Mouse (Mus musculus): ENCODE data around the gene Methig1. TPM values are rescaled to one million over a fixed set of nuclear protein-coding genes. Genes with fewer than 3 reads are reported as not detected.

The Methig1 gene
- total and polyA plus RNA-seq, 3 experiments: not detected

DNA sequence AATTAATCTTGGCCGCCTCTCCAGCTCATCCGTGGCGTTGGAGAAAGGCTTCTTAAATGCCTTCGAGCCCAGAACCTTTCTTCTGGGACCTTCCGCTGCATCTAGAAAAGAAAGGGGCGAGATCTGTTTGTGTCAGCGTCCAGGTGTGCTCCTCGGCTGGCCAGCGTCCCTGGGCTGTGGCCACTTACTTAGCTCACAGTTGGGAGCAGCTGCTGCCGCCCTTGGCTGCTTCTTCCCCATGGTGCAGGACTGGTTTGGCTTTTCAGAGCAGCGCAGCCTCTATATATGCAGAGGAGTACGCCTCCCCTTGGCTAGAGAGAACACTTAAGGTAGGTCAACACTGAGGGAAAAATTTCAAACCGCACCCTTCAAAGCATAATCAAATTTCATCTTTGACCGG lies 71.0 kb downstream of the Methig1 start:
- peaks cover 0 to 2% of the 10 kb centered on the region in 2 experiments for H3K36me3 ChIP-seq (replicated peaks in 1 of 2; ENCODE audit: control insufficient read depth in 1 of 2, insufficient read depth in 1 of 2, low read length in 1 of 2)
- dilution Hi-C loops (cut with MboI; ENCODE audit: extremely low pct_ligation_motif_present, extremely low pct_unique_long_range_greater_than_20kb, low sequenced_read_pairs): no loop called here
- in situ Hi-C loops (cut with MboI; ENCODE audit: low pct_ligation_motif_present, low pct_unique_long_range_greater_than_20kb, low sequenced_read_pairs): no loop called here
- H3K4me1 ChIP-seq (ENCODE audit: control insufficient read depth in 1 of 2, insufficient read depth in 2 of 2): peaks cover 3 to 31% of the 10 kb centered on the region in 2 experiments; a peak in 3 of 4 replicates
- H3K27ac ChIP-seq (ENCODE audit: insufficient read depth, low read depth): no peak overlapping the region
- no peaks in the 10 kb centered on the region for H3K79me2 ChIP-seq (replicated peaks; ENCODE audit: control insufficient read depth, extremely low read depth, insufficient read depth, poor library complexity, severe bottlenecking)
- no peak for DNase-seq (ENCODE audit: extremely low read depth)
- H3K9ac ChIP-seq (ENCODE audit: insufficient read depth, low read depth): no peak overlapping the region
- peak overlapping the region; percentile 98 for H3K4me2 ChIP-seq (ENCODE audit: insufficient read depth, low read depth, poor library complexity, severe bottlenecking)
- TF ChIP-seq CTCF (conservative IDR thresholded peaks at IDR 0.05 in 1 of 2, IDR thresholded peaks at IDR 0.05 in 1 of 2; ENCODE audit: low read depth in 2 of 2, low read length in 2 of 2) (peak in 1 of 2 experiments; percentile 16; a peak in 2 of 4 replicates), POLR2AphosphoS2 (IDR thresholded peaks at IDR 0.05; ENCODE audit: low read depth, low read length) (no peak), HCFC1 (IDR thresholded peaks at IDR 0.05; ENCODE audit: low read depth, low read length) (no peak), ZNF384 (IDR thresholded peaks at IDR 0.05; ENCODE audit: low read depth, low read length) (no peak), TBP (conservative IDR thresholded peaks at IDR 0.05; ENCODE audit: low read depth, low read length) (0 out of 2 replicates have a peak, but pooled peaks have one; percentile 33), MXI1 (IDR thresholded peaks at IDR 0.05; ENCODE audit: low read depth, low read length) (0 out of 2 replicates have a peak, but pooled peaks have one; percentile 18), POLR2A (IDR thresholded peaks at IDR 0.05; ENCODE audit: low read depth, low read length) (no peak), IRF4 (IDR thresholded peaks at IDR 0.05; ENCODE audit: low read depth, low read length) (no peak), UBTF (IDR thresholded peaks at IDR 0.05; ENCODE audit: low read depth, low read length) (0 out of 2 replicates have a peak, but pooled peaks have one; percentile 54)
- peak overlapping the region; percentile 2 to 40 (median 37) for H3K4me3 ChIP-seq (replicated peaks in 1 of 3; ENCODE audit: low read depth in 2 of 3, low read length in 2 of 3, poor library complexity in 1 of 3)
- H3K9me3 ChIP-seq (replicated peaks; ENCODE audit: low read length): no peaks in the 10 kb centered on the region
- H3K27me3 ChIP-seq (replicated peaks): peaks cover 52% of the 10 kb centered on the region

- Histone ChIP-seq H3K4me1 (ENCODE audit: control insufficient read depth in 1 of 2, insufficient read depth in 2 of 2) (peaks cover 3 to 31% of the 10 kb centered on the region in 2 experiments; a peak in 3 of 4 replicates), H3K36me3 (replicated peaks in 1 of 2; ENCODE audit: control insufficient read depth in 1 of 2, insufficient read depth in 1 of 2, low read length in 1 of 2) (no peaks in the 10 kb centered on the region), H3K27ac (ENCODE audit: insufficient read depth, low read depth) (no peak within 1 kb of the TSS), H3K9me3 (replicated peaks; ENCODE audit: low read length) (no peaks in the 10 kb centered on the region), H3K4me2 (ENCODE audit: insufficient read depth, low read depth, poor library complexity, severe bottlenecking) (peak within 1 kb of the TSS; percentile 98), H3K9ac (ENCODE audit: insufficient read depth, low read depth) (no peak within 1 kb of the TSS), H3K27me3 (replicated peaks) (peaks cover 52% of the 10 kb centered on the region), H3K4me3 (replicated peaks in 1 of 3; ENCODE audit: low read depth in 2 of 3, low read length in 2 of 3, poor library complexity in 1 of 3) (peak within 1 kb of the TSS; percentile 2 to 40 (median 37)), H3K79me2 (replicated peaks; ENCODE audit: control insufficient read depth, extremely low read depth, insufficient read depth, poor library complexity, severe bottlenecking) (no peaks in the 10 kb centered on the region)
- dilution Hi-C loops (cut with MboI; ENCODE audit: extremely low pct_ligation_motif_present, extremely low pct_unique_long_range_greater_than_20kb, low sequenced_read_pairs) (no loop called here), in situ Hi-C loops (cut with MboI; ENCODE audit: low pct_ligation_motif_present, low pct_unique_long_range_greater_than_20kb, low sequenced_read_pairs) (no loop called here)
- no peak for TF ChIP-seq MAZ (IDR thresholded peaks at IDR 0.05; ENCODE audit: low read depth, low read length)
- TF ChIP-seq ZC3H11A (IDR thresholded peaks at IDR 0.05; ENCODE audit: low read depth, low read length): no peak
- TF ChIP-seq CHD2 (IDR thresholded peaks at IDR 0.05; ENCODE audit: low read length): no peak
- no peak for TF ChIP-seq CTCF (conservative IDR thresholded peaks at IDR 0.05 in 1 of 2, IDR thresholded peaks at IDR 0.05 in 1 of 2; ENCODE audit: low read depth in 2 of 2, low read length in 2 of 2)
- TF ChIP-seq TCF12 (IDR thresholded peaks at IDR 0.05; ENCODE audit: low read depth, low read length): 0 out of 2 replicates have a peak, but pooled peaks have one; percentile 20
- peak; percentile 26; the same call in 1 of the 2 replicates for TF ChIP-seq IRF4 (IDR thresholded peaks at IDR 0.05; ENCODE audit: low read depth, low read length)
- DNase-seq (ENCODE audit: extremely low read depth): no peak
Observed at GRCm38 (mm10) chr15:100424396-100425122, 71.6 kb downstream of the Methig1 start, which contains the start of gene Slc11a2. TSS of gene Slc11a2 (minus strand) at chr15:100425072.

Data from CH12.LX (cell line).